Mouse (Mus musculus) megakaryocyte, adult 5-6 weeks (primary cell): Measurements from ENCODE around the gene Gk5. TPM values are rescaled to one million over a fixed set of nuclear protein-coding genes. Genes with fewer than 3 reads are reported as not detected.

ENCODE experiments used
- ATAC-seq: 2 replicates; pipeline ENCODE4 v1.8.0; 2016; ENCODE audit warnings: mild to moderate bottlenecking, inconsistent platforms; ENCODE audit not compliant: poor library complexity, severe bottlenecking
- total RNA-seq, 2 experiments: library from RNA; stranded (forward) in 1 of 2; stranded (reverse) in 1 of 2; fragments of 153-499, 151-499 nt in 1 of 2; fragments of 221-1000, 200-1000 nt in 1 of 2; gene quantifications; 2 replicates each; pipeline versions ENCODE4 v1.2.3 to v1.2.4; 2015 to 2017

Gene Gk5
- total RNA-seq, 2 experiments from 2014 or later, result 2.4 to 3.6 TPM

DNA sequence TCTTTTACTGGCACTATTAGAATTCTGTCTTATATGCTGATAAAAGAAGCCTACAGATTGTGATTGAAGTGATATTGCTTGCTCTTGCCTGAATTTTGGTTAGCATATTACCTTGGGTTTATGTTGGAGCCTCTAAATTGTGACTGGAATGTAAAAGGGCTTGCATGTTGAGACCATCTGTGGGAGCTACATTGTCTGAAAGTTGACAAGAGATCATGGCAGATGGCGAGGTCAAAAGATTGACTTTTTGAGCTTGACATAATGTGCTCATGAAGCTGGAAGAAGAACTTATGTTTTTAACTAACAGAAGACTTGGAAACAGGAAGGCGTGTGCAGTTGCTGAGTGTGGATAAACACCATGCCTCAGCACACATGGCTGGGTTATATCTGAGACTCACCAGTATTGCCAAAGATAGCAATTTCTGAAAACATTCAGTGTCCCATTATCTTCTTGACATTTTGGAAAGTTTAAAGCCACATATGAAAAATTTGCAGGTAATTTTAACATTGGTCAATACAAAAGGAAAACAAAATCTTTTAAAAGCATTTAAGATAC lies 100.0 kb downstream of the Gk5 start:
- no peak for ATAC-seq

DNA sequence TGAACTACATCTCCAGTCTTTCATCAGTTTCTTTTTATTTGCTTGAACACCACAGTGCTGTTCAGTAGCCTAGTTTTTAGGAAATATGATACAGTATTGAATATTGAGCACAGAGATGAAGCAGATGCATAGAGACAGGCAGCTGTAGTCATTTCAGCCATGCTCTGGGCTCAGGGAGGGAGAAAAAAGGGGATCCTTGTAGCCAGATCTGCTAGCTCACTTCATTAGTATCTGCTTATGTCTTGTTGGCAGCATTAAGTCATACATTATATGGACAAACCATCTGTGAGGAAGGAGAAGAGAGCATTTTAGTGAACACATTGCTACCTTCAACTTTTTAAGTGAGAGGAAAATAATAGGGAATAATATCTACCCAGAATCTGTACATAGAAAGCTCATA lies 101.3 kb downstream of the Gk5 start:
- ATAC-seq, result no peak

GRCm38 (mm10) chr9:96223302-96223701 lies 104.1 kb downstream of the Gk5 start:
- ATAC-seq, result no peak

DNA sequence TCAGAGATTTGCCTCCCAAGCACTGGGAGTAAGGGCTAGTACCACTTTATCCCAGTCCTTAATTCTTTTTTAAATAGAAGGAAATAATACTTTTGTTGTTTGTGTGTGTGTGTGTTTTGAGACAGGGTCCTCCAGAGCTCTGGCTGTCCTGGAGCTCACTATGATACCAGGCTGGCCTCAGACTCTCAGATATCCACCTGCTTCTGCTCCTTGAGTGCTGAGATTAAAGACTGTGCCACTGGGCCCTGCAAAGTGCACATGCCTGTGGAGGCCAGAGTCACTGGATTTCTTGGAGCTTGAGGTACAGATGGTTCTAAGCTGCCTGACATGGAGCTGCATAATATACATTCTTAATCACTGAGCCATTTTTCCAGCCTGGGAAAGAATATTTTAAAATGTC lies 109.1 kb downstream of the Gk5 start:
- ATAC-seq, result no peak

GRCm38 (mm10) chr9:96230271-96230670 lies 111.1 kb downstream of the Gk5 start:
- no peak for ATAC-seq

Other genes with a start within 250 kb of the Gk5 start
- gene Xrn1, start 164.6 kb upstream of the Gk5 start, total RNA-seq (2015), result 28.8 and 29.3 TPM in 2 replicates
- 41.5 and 56.5 TPM in 2 replicates for gene Xrn1, start 164.6 kb upstream of the Gk5 start, total RNA-seq (2017)
- gene Tfdp2, start 76.9 kb downstream of the Gk5 start, total RNA-seq (2015), result 12.0 and 12.2 TPM in 2 replicates
- gene Tfdp2, start 76.9 kb downstream of the Gk5 start, total RNA-seq (2017), result 16.7 and 21.4 TPM in 2 replicates
- gene Atp1b3, start 245.1 kb downstream of the Gk5 start, total RNA-seq (2015), result 226 and 247 TPM in 2 replicates
- 120 and 135 TPM in 2 replicates for gene Atp1b3, start 245.1 kb downstream of the Gk5 start, total RNA-seq (2017)